Mouse (Mus musculus): ENCODE data around the gene Tcta.

GRCm38 (mm10) chr9:108348290-108348680 is 42.3 kb upstream of the Tcta start:
- TF ChIP-seq CTCF (IDR thresholded peaks at IDR 0.05; ENCODE audit: control insufficient read depth, insufficient read depth, insufficient read length), result no peak
- no peak for TF ChIP-seq CEBPB (IDR thresholded peaks at IDR 0.05; ENCODE audit: low read depth)
- TF ChIP-seq MAX (IDR thresholded peaks at IDR 0.05), result no peak
